Mouse (Mus musculus) limb, embryonic 14.5 days (tissue): ENCODE measurements around the gene Spata32. TPM values are rescaled to one million over a fixed set of nuclear protein-coding genes. Genes with fewer than 3 reads are reported as not detected.

Source experiments
- ATAC-seq: fragments of 200-750 bp; cut with Nextera tagmentation; 2 replicates; pipeline ENCODE4 v1.8.0; 2017; ENCODE audit warnings: low read depth, moderate number of reproducible peaks, moderate TSS enrichment; ENCODE audit not compliant: low FRiP score
- DNase-seq: peaks from one replicate; pipeline ENCODE4 v3.0.0-alpha.2; 2015; ENCODE audit warnings: low spot score
- H3K27ac ChIP-seq: fragments of 300-500 bp; sonication (generic); replicated peaks from 2 replicates; pipeline ENCODE4 v1.5.1; 2014; ENCODE audit warnings: low read depth, mild to moderate bottlenecking, low read length, moderate library complexity, mixed read lengths
- H3K27me3 ChIP-seq: fragments of 300-500 bp; sonication (generic); 2 replicates; pipeline ENCODE4 v1.6.1; 2014; ENCODE audit warnings: low read length, mixed read lengths; ENCODE audit not compliant: control insufficient read depth, insufficient read depth
- H3K36me3 ChIP-seq: fragments of 300-500 bp; sonication (generic); 2 replicates; pipeline ENCODE4 v1.6.1; 2014; ENCODE audit warnings: mild to moderate bottlenecking, low read length, moderate library complexity, mixed read lengths; ENCODE audit not compliant: control insufficient read depth, insufficient read depth
- H3K4me1 ChIP-seq: fragments of 300-500 bp; sonication (generic); 2 replicates; pipeline ENCODE4 v1.6.1; 2014; ENCODE audit warnings: antibody characterized with exemption, low read length, mixed read lengths; ENCODE audit not compliant: control insufficient read depth, insufficient read depth
- H3K4me2 ChIP-seq: fragments of 300-500 bp; sonication (generic); replicated peaks from 2 replicates; pipeline ENCODE4 v1.6.1; 2014; ENCODE audit warnings: low read depth, mild to moderate bottlenecking, low read length, moderate library complexity; ENCODE audit not compliant: severe bottlenecking
- H3K4me3 ChIP-seq: fragments of 300-500 bp; sonication (generic); replicated peaks from 2 replicates; pipeline ENCODE4 v1.5.1; 2014; ENCODE audit warnings: low read length
- H3K9ac ChIP-seq: fragments of 300-500 bp; sonication (generic); 2 replicates; pipeline ENCODE4 v1.6.1; 2014; ENCODE audit warnings: mild to moderate bottlenecking, low read depth, low read length, moderate library complexity; ENCODE audit not compliant: severe bottlenecking
- H3K9me3 ChIP-seq: fragments of 300-500 bp; sonication (generic); 2 replicates; pipeline ENCODE4 v1.6.1; 2016; ENCODE audit warnings: low read length; ENCODE audit not compliant: control insufficient read depth
- POLR2A ChIP-seq: fragments of 200-500 bp; IDR thresholded peaks from 2 replicates; pipeline ENCODE4 v1.8.0; 2012; ENCODE audit warnings: inconsistent platforms, mild to moderate bottlenecking, moderate library complexity, borderline replicate concordance; ENCODE audit not compliant: insufficient read depth, insufficient read length; ENCODE audit errors: extremely low read depth
- WGBS: fragments of 180-500 bp; shearing (Covaris S2); extraction: QIAGEN DNeasy Blood & Tissue Kit; methylation state at CpG from one replicate; pipeline ENCODE4 v1.1.7; 2014; 5-methylcytosine and 5-hydroxymethylcytosine counted together
- polyA plus RNA-seq, 2 experiments: library from polyadenylated mRNA; depleted of rRNA in 1 of 2; stranded (reverse) in 1 of 2; unstranded in 1 of 2; fragments of >200 nt; fragmentation: Nextera tagmentation in 1 of 2; extraction: Ambion mirVana in 1 of 2; gene quantifications; 2 replicates each; pipeline versions ENCODE4 v1.2.1 to v1.2.3; 2012 to 2014

Spata32 gene
- polyA plus RNA-seq, 2 experiments: not detected

DNA sequence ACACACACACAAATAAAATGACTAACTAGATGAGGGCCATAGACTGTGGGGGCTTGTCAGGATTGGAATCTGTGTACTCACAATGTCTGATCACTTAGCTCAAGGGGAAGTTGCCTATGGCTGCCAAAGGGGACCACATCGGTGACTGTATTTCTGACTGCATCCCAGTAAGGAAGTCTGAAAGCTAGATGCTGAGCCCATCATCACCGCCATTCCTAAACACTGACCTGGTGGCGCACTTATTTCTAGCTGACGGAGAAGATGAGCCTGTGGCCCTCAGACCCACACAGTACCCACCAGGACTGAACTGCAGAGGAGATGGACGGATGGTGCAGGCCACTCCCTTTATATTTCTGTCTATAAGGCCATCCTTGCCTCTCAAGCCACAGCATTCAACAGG, 41.8 kb upstream of the Spata32 start:
- H3K27ac ChIP-seq: no peak overlapping the region
- ATAC-seq (no peak), DNase-seq (no peak)
- WGBS: 99% methylated on average over 5 of the region's 5 CpGs
- no peaks in the 10 kb centered on the region for H3K27me3 ChIP-seq
- no peak overlapping the region for H3K4me3 ChIP-seq
- no peaks in the 10 kb centered on the region for H3K36me3 ChIP-seq
- TF ChIP-seq POLR2A: no peak
- no peak overlapping the region for H3K4me2 ChIP-seq
- H3K9me3 ChIP-seq: no peaks in the 10 kb centered on the region
- peaks cover 16% of the 10 kb centered on the region for H3K4me1 ChIP-seq
- H3K9ac ChIP-seq: no peak overlapping the region

DNA sequence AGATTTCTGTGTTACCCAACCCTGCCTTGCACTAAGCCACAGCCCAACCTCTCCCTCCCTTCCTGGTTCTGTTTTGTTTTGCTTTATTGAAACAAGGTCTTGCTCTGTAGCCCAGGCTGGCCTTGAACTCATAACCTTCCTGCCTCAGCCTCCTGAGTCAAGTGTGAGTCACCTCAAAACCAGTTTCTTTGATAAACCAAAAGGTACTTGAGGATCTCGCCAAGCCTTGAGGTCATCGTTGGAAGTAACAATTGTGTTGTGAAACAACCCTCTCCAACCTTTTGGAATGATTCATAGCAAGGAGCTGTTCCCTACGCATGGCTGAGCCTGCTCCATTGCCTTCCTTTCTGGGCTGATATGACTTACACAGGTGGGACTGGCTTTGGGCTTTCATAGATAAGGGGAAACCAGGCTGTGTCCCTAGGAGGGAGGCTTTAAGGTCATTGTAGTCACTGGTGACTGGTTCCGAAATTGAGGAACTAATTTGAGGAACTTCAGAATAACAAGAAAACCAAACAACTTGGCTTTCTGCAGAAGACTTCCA, 39.8 kb upstream of the Spata32 start:
- H3K4me3 ChIP-seq: no peak overlapping the region
- no peaks in the 10 kb centered on the region for H3K9me3 ChIP-seq
- TF ChIP-seq POLR2A: no peak
- H3K36me3 ChIP-seq: no peaks in the 10 kb centered on the region
- 87% methylated on average over 4 of the region's 4 CpGs for WGBS
- H3K27ac ChIP-seq: no peak overlapping the region
- no peak for DNase-seq
- H3K9ac ChIP-seq: no peak overlapping the region
- no peaks in the 10 kb centered on the region for H3K27me3 ChIP-seq
- peaks cover 8% of the 10 kb centered on the region; the same call in 1 of the 2 replicates for H3K4me1 ChIP-seq
- ATAC-seq: no peak
- H3K4me2 ChIP-seq: no peak overlapping the region

DNA sequence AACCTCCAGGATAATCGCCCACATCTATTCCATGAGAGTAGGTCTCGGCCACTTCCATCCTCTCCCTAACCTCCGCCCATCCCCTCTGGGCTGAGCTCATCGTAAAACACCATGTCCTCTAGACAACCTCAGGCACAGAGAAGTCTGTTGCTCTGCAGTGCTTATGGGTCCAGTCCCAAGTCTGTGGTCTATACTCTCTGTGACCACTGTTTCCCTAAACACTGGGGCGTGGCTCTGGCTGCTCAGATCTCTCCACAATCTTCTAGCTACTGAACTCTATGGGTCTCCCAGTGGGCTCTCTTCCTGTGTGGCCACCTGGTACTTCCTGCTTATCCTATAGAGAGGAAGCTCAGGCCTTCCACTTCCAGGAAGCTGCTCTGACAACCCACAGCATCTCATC, 35.4 kb upstream of the Spata32 start:
- Histone ChIP-seq H3K27me3 (no peaks in the 10 kb centered on the region), H3K4me1 (peaks cover 6% of the 10 kb centered on the region; the same call in 1 of the 2 replicates), H3K9ac (no peak overlapping the region), H3K27ac (no peak overlapping the region), H3K4me2 (no peak overlapping the region), H3K4me3 (no peak overlapping the region), H3K9me3 (no peaks in the 10 kb centered on the region), H3K36me3 (no peaks in the 10 kb centered on the region)
- no peak for ATAC-seq
- no peak for TF ChIP-seq POLR2A
- WGBS: 69% methylated on average over 5 of the region's 5 CpGs
- DNase-seq: no peak

DNA sequence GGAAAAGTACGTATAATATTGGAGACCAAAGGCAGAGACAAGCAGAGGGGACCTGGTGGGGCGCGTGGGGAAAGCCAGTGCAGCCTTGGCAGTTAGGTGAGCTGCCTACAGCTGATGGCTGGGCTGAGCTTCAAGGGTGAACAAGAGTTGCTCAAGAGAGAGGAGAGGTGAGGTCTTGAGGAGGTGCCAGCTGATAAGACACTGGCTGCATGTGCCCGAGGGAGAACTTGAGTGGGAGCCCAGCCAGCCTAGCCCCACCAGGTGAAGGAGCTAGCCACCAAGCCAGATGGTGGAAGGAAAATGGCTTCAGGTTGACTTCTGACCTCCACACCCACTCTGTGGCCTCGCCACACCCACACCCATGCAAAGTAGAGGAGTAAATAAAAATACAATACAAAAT, 34.1 kb upstream of the Spata32 start:
- Histone ChIP-seq H3K36me3 (no peaks in the 10 kb centered on the region), H3K4me3 (no peak overlapping the region), H3K9me3 (no peaks in the 10 kb centered on the region), H3K27ac (no peak overlapping the region), H3K9ac (no peak overlapping the region), H3K4me2 (no peak overlapping the region), H3K4me1 (peaks cover 16% of the 10 kb centered on the region; the same call in 1 of the 2 replicates), H3K27me3 (no peaks in the 10 kb centered on the region)
- TF ChIP-seq POLR2A: no peak
- ATAC-seq (no peak), DNase-seq (no peak)
- WGBS: 87% methylated on average over 5 of the region's 5 CpGs

DNA sequence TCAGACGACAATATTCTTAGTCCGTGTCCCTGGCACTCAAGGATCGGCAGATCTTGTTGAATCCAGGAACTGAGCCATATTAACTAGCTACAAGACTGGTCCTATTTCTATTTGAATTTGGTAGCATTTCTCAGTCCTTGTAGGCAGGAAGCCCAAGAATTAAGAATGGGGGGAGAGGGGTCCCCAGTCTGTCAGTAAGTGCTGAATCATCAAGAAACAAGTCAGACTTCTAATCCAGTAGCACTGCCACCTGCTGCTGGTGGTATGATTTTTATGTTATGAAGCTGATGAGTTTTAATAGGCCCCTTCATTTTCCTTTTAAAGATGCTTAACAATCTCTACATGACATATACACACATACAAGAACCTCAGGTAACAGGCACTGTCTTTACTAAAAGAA, 32.1 kb upstream of the Spata32 start:
- Histone ChIP-seq H3K4me2 (no peak overlapping the region), H3K27me3 (no peaks in the 10 kb centered on the region), H3K27ac (no peak overlapping the region), H3K9ac (no peak overlapping the region), H3K9me3 (no peaks in the 10 kb centered on the region), H3K4me3 (no peak overlapping the region), H3K4me1 (peaks cover 30% of the 10 kb centered on the region), H3K36me3 (no peaks in the 10 kb centered on the region)
- TF ChIP-seq POLR2A: no peak
- 96% methylated on average over 3 of the region's 3 CpGs for WGBS
- ATAC-seq: no peak
- no peak for DNase-seq

DNA sequence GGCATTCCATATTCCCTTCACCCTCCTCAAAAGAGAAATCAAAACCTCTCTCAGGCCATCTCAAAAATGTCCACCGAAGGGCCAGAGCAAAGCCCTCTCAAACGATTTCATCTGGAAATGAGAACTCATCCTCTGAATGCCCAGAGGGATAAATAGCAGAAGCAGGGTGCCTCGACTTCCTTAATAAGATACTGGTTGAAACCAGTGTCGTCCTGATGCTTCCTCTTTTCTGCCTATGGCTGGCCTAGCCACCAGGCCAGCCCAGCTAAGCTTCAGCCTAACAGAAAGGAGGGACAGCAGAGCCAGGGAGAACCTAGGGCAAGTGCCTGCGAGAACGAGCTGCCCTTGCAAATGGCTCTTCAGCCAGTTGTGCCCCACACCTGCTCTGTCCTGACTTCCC, 31.3 kb upstream of the Spata32 start:
- Histone ChIP-seq H3K27ac (no peak overlapping the region), H3K4me2 (no peak overlapping the region), H3K36me3 (no peaks in the 10 kb centered on the region), H3K4me3 (no peak overlapping the region), H3K9ac (no peak overlapping the region), H3K27me3 (no peaks in the 10 kb centered on the region), H3K4me1 (peaks cover 30% of the 10 kb centered on the region), H3K9me3 (no peaks in the 10 kb centered on the region)
- 57% methylated on average over 6 of the region's 6 CpGs for WGBS
- no peak for DNase-seq
- no peak for TF ChIP-seq POLR2A
- no peak for ATAC-seq
